Mouse (Mus musculus) liver, embryonic 14.5 days (tissue): ENCODE results near the gene Gria1. TPM values are rescaled to one million over a fixed set of nuclear protein-coding genes. Genes with fewer than 3 reads are reported as not detected.

ENCODE experiments used
- ATAC-seq: fragments of 200-750 bp; cut with Nextera tagmentation; 2 replicates; pipeline ENCODE4 v1.8.0; 2017; ENCODE audit warnings: moderate number of reproducible peaks, mild to moderate bottlenecking, moderate library complexity; ENCODE audit not compliant: insufficient read depth
- DNase-seq, 3 experiments: peaks; one replicate each; pipeline ENCODE4 v3.0.0-alpha.2; 2012 to 2013; ENCODE audit warnings: low read depth in 3 of 3, low spot score in 3 of 3
- H3K27ac ChIP-seq: fragments of 300-500 bp; sonication (generic); 2 replicates; pipeline ENCODE4 v1.5.1; 2014; ENCODE audit warnings: moderate library complexity, mild to moderate bottlenecking, control low read depth, inconsistent platforms
- H3K27me3 ChIP-seq: fragments of 300-500 bp; sonication (generic); 2 replicates; pipeline ENCODE4 v1.6.1; 2014; ENCODE audit warnings: mild to moderate bottlenecking, low read length, moderate library complexity; ENCODE audit not compliant: control insufficient read depth, insufficient read depth
- H3K36me3 ChIP-seq: fragments of 300-500 bp; sonication (generic); replicated peaks from 2 replicates; pipeline ENCODE4 v1.6.1; 2014; ENCODE audit warnings: low read depth; ENCODE audit not compliant: control insufficient read depth, insufficient read depth
- H3K4me1 ChIP-seq, 2 experiments: fragments of 200-500 bp in 1 of 2; fragments of 300-500 bp in 1 of 2; sonication (generic) in 1 of 2; replicated peaks; 2 replicates each; pipeline ENCODE4 v1.6.1; 2012 to 2014; ENCODE audit warnings: antibody characterized with exemption in 1 of 2, inconsistent platforms in 1 of 2, low read length in 1 of 2; ENCODE audit not compliant: control insufficient read depth in 2 of 2, insufficient read depth in 2 of 2
- H3K4me2 ChIP-seq: fragments of 300-500 bp; sonication (generic); 2 replicates; pipeline ENCODE4 v1.6.1; 2014; ENCODE audit warnings: low read depth, mild to moderate bottlenecking, control low read depth, moderate library complexity
- H3K4me3 ChIP-seq, 2 experiments: fragments of 200-500 bp in 1 of 2; fragments of 300-500 bp in 1 of 2; sonication (generic) in 1 of 2; 2 replicates each; pipeline ENCODE4 v1.5.1; 2012 to 2014; ENCODE audit warnings: low read depth in 2 of 2, low read length in 2 of 2, mild to moderate bottlenecking in 2 of 2, control low read depth in 1 of 2, inconsistent platforms in 1 of 2, moderate library complexity in 1 of 2; ENCODE audit not compliant: insufficient read depth in 1 of 2
- H3K9ac ChIP-seq: fragments of 300-500 bp; sonication (generic); replicated peaks from 2 replicates; pipeline ENCODE4 v1.6.1; 2014; ENCODE audit warnings: mild to moderate bottlenecking, control low read depth, moderate library complexity
- H3K9me3 ChIP-seq: fragments of 300-500 bp; sonication (generic); 2 replicates; pipeline ENCODE4 v1.6.1; 2016; ENCODE audit warnings: low read length, mixed read lengths; ENCODE audit not compliant: control insufficient read depth
- CTCF ChIP-seq: IDR thresholded peaks from 2 replicates; pipeline ENCODE4 v1.5.1; 2016; ENCODE audit warnings: antibody characterized with exemption, low read depth, control low read depth
- EP300 ChIP-seq: IDR thresholded peaks from 2 replicates; pipeline ENCODE4 v1.6.1; 2016; ENCODE audit warnings: antibody characterized with exemption, low read depth
- WGBS: fragments of 180-500 bp; shearing (Covaris S2); extraction: QIAGEN DNeasy Blood & Tissue Kit; methylation state at CpG from one replicate; pipeline ENCODE4 v1.1.7; 2014; ENCODE audit not compliant: insufficient replicate concordance; 5-methylcytosine and 5-hydroxymethylcytosine counted together
- polyA plus RNA-seq, 2 experiments: library from polyadenylated mRNA; depleted of rRNA in 1 of 2; stranded (reverse) in 1 of 2; unstranded in 1 of 2; fragments of >200 nt; fragmentation: Nextera tagmentation in 1 of 2; extraction: Ambion mirVana in 1 of 2; gene quantifications; 2 replicates each; pipeline versions ENCODE4 v1.2.1 to v1.2.3; 2012 to 2014

Gene Gria1
- polyA plus RNA-seq, 2 experiments = 0.04 to 0.06 TPM

DNA sequence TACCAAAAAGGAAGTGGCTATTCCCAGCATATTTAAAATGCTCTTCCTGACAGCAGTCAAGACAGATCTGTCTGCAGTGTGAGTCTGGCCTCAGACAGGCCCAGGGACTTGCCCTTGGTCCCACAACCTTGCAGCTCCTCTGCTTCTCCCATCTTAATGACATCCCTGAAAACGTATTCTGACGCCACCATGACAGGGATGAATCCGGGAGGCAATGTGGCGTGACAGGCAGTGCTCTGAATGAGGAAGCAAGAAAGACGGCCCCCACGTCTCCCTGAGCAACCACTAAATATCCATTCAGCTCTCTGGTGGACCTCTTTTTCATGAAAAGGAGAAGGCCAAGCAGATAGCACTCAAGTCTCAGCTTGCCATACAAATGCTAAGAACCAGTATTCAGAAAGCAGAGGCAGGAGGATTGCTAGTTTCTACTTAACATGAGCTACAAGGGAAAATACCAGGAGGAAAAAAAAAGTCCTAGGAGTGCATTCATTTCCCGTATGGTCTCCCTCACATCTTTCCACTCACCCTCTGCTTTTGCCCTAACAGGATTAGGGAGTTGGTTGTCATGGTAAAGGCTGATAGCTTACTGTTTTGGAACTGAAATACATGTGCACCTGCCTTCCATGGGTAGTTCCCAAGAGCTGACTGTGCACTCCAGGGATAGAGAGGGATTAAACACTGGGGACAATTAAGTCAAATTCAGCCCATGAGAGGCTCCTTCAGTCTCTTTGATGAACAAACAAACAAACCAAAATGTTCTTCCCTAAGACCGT, 211.8 kb downstream of the Gria1 start:
- no peak for ATAC-seq

DNA sequence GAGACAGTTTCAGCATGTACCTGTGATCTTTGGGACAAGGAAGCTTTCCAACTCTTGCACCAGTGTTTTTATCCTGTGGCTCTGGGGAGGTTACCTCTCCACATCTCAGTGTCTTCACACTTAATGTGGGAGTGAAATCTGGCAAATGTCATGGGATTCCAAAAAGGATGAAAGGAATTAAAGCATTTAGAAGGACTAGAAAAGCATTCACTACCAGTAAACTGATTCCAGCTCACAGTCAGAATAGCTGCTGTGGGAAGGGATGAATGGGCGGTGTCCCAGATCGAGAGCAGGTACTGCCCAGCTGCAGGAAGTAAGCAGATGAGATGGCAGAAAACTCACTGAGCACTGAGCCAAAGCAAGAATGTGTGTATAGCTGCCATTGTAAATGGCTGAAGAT, 224.3 kb downstream of the Gria1 start:
- ATAC-seq = no peak
- H3K9me3 ChIP-seq = no peaks in the 10 kb centered on the region
- H3K4me3 ChIP-seq = no peak overlapping the region
- no peak overlapping the region for H3K9ac ChIP-seq
- 78% methylated on average over 2 of the region's 2 CpGs for WGBS
- H3K27ac ChIP-seq = no peak overlapping the region
- DNase-seq = no peak
- H3K27me3 ChIP-seq = no peaks in the 10 kb centered on the region
- no peaks in the 10 kb centered on the region for H3K36me3 ChIP-seq
- no peak overlapping the region for H3K4me2 ChIP-seq
- H3K4me1 ChIP-seq = no peaks in the 10 kb centered on the region
- TF ChIP-seq CTCF (no peak), EP300 (no peak)

More for the DNA sequence above, 211.8 kb downstream of the Gria1 start:
- WGBS = 41% methylated on average over 8 of the region's 8 CpGs
- no peak overlapping the region for H3K27ac ChIP-seq
- no peaks in the 10 kb centered on the region for H3K27me3 ChIP-seq
- DNase-seq = no peak
- no peaks in the 10 kb centered on the region for H3K36me3 ChIP-seq
- no peak overlapping the region for H3K4me3 ChIP-seq
- no peaks in the 10 kb centered on the region for H3K4me1 ChIP-seq
- H3K9me3 ChIP-seq = no peaks in the 10 kb centered on the region
- no peak overlapping the region for H3K9ac ChIP-seq
- no peak for TF ChIP-seq CTCF
- no peak overlapping the region for H3K4me2 ChIP-seq

GRCm38 (mm10) chr11:57236431-57236830, 225.2 kb downstream of the Gria1 start:
- no peak for DNase-seq
- no peaks in the 10 kb centered on the region for H3K36me3 ChIP-seq
- no peak overlapping the region for H3K4me3 ChIP-seq
- no peak for TF ChIP-seq CTCF
- TF ChIP-seq EP300 = no peak
- no peaks in the 10 kb centered on the region for H3K4me1 ChIP-seq
- H3K27ac ChIP-seq = no peak overlapping the region
- WGBS = 78% methylated on average over 1 of the region's 1 CpGs
- H3K27me3 ChIP-seq = no peaks in the 10 kb centered on the region
- no peak overlapping the region for H3K4me2 ChIP-seq
- ATAC-seq = no peak
- no peak overlapping the region for H3K9ac ChIP-seq
- no peaks in the 10 kb centered on the region for H3K9me3 ChIP-seq

DNA sequence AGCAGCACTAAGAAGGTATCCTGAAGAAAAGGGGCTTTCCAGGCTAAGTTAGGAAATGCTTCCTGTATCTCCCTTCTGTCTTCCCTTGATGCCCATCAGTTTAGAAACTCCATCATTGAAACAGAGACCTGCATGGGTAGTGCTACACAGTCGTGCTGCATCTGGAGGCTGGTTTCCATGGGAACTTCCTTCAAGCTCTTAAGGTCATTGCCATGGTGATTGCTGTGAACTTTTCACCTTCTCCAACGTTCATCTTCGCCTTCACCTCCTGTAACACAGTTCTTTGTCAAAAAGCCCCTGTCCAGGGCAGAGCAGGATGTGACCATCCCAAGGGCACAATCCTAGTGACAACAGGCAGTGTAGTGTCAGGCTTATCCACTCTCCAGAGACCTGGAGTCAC, 228.6 kb downstream of the Gria1 start:
- WGBS = 35% methylated on average over 3 of the region's 3 CpGs
- DNase-seq (no peak), ATAC-seq (no peak)
- Histone ChIP-seq H3K4me1 (no peaks in the 10 kb centered on the region), H3K4me2 (no peak overlapping the region), H3K27me3 (no peaks in the 10 kb centered on the region), H3K9me3 (no peaks in the 10 kb centered on the region), H3K36me3 (no peaks in the 10 kb centered on the region), H3K27ac (no peak overlapping the region), H3K9ac (no peak overlapping the region), H3K4me3 (no peak overlapping the region)
- no peak for TF ChIP-seq EP300
- no peak for TF ChIP-seq CTCF

- Histone ChIP-seq H3K4me3 (no peak overlapping the region), H3K9ac (no peak overlapping the region), H3K27me3 (no peaks in the 10 kb centered on the region), H3K9me3 (no peaks in the 10 kb centered on the region), H3K36me3 (no peaks in the 10 kb centered on the region), H3K27ac (no peak overlapping the region), H3K4me1 (no peaks in the 10 kb centered on the region), H3K4me2 (no peak overlapping the region)
- TF ChIP-seq EP300 = no peak
- TF ChIP-seq CTCF = no peak
- DNase-seq (no peak), ATAC-seq (no peak)
These were observed 232.6 kb downstream of the Gria1 start for GRCm38 (mm10) chr11:57243835-57244234.
